Mouse (Mus musculus) testis, adult 2 months (tissue): ENCODE measurements at regions not wholly inside any gene's neighbourhood (a gene's known extent, or its start where the extent isn't known, plus 50 kb on each side); places are given as distances from the start of the nearest gene placed in this dataset.

Experiments used
- CTCF ChIP-seq: fragments of 200-500 bp; IDR thresholded peaks from 2 replicates; pipeline ENCODE4 v1.5.1; 2012; ENCODE audit warnings: low read depth, mild to moderate bottlenecking, inconsistent platforms, low read length, moderate library complexity; ENCODE audit not compliant: control insufficient read depth, insufficient read depth, insufficient replicate concordance
- POLR2A ChIP-seq: fragments of 200-500 bp; IDR thresholded peaks from 2 replicates; pipeline ENCODE4 v1.6.1; 2012; ENCODE audit warnings: low read depth, mild to moderate bottlenecking, inconsistent platforms, low read length, moderate library complexity; ENCODE audit not compliant: control insufficient read depth

GRCm38 (mm10) chr15:72339629-72340028, 1494.7 kb upstream of the Gm6569 start:
- no peak for TF ChIP-seq CTCF
- TF ChIP-seq POLR2A = no peak
